Mouse (Mus musculus) embryonic facial prominence, embryonic 13.5 days (tissue): Measurements from ENCODE around the gene Ap2b1. TPM values are rescaled to one million over a fixed set of nuclear protein-coding genes. Genes with fewer than 3 reads are reported as not detected.

Experiments used
- ATAC-seq: fragments of 200-750 bp; cut with Nextera tagmentation; 2 replicates; pipeline ENCODE4 v1.8.0; 2017; ENCODE audit warnings: low read depth; ENCODE audit not compliant: insufficient number of reproducible peaks, insufficient read depth, low FRiP score, low TSS enrichment
- H3K27ac ChIP-seq: fragments of 300-500 bp; sonication (generic); 2 replicates; pipeline ENCODE4 v1.5.1; 2015; ENCODE audit warnings: moderate library complexity, mild to moderate bottlenecking, inconsistent platforms
- H3K27me3 ChIP-seq: fragments of 300-500 bp; sonication (generic); 2 replicates; pipeline ENCODE4 v1.6.1; 2015; ENCODE audit warnings: mild to moderate bottlenecking, inconsistent platforms
- H3K36me3 ChIP-seq: fragments of 300-500 bp; sonication (generic); 2 replicates; pipeline ENCODE4 v1.6.1; 2015; ENCODE audit warnings: mild to moderate bottlenecking, inconsistent platforms
- H3K4me1 ChIP-seq: fragments of 300-500 bp; sonication (generic); 2 replicates; pipeline ENCODE4 v1.6.1; 2015; ENCODE audit warnings: inconsistent platforms
- H3K4me2 ChIP-seq: fragments of 300-500 bp; sonication (generic); 2 replicates; pipeline ENCODE4 v1.6.1; 2015; ENCODE audit warnings: moderate library complexity, mild to moderate bottlenecking, inconsistent platforms
- H3K4me3 ChIP-seq: fragments of 300-500 bp; sonication (generic); 2 replicates; pipeline ENCODE4 v1.5.1; 2015; ENCODE audit warnings: mild to moderate bottlenecking, inconsistent platforms
- H3K9ac ChIP-seq: fragments of 300-500 bp; sonication (generic); 2 replicates; pipeline ENCODE4 v1.6.1; 2015; ENCODE audit warnings: mild to moderate bottlenecking, inconsistent platforms
- H3K9me3 ChIP-seq: fragments of 300-500 bp; sonication (generic); 2 replicates; pipeline ENCODE4 v1.6.1; 2016; ENCODE audit warnings: inconsistent platforms
- WGBS: fragments of 180-500 bp; shearing (Covaris S2); methylation state at CpG from one replicate; pipeline ENCODE4 v1.1.7; 2015; ENCODE audit warnings: mixed read lengths; 5-methylcytosine and 5-hydroxymethylcytosine counted together
- polyA plus RNA-seq: library from polyadenylated mRNA; unstranded; fragments of >200 nt; fragmentation: Nextera tagmentation; extraction: Ambion mirVana; gene quantifications from 2 replicates; pipeline ENCODE4 v1.2.1, GENCODE M21; 2015

Ap2b1 gene
- polyA plus RNA-seq, 1 experiment from 2014 or later = 56.8 TPM

DNA sequence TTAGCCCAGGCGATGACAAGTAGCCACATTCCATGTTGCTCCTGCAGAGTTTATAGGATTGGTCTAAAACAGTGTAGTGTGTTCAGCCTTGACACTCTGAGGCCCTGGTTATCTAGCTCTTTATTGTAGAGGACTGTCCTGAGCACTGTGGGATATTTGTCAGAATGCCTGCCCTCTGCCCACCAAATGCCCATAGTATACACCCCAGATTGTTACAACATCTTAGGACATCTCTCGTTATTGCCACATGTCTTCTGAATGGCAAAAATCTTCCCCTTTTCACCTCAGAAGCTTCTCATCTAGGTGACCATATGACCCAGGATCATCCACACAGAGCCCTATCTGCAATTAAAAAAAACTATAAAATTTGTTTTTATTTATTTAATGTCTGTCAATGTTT is 133.7 kb downstream of the Ap2b1 start:
- no peak overlapping the region for H3K9ac ChIP-seq
- WGBS = 86% methylated on average over 2 of the region's 2 CpGs
- ATAC-seq = no peak
- no peak overlapping the region for H3K4me2 ChIP-seq
- H3K36me3 ChIP-seq = no peaks in the 10 kb centered on the region
- H3K27ac ChIP-seq = no peak overlapping the region
- peaks cover 33% of the 10 kb centered on the region for H3K27me3 ChIP-seq
- 0 out of 2 replicates have a peak, but pooled peaks cover 3% of the 10 kb centered on the region for H3K4me1 ChIP-seq
- no peak overlapping the region for H3K4me3 ChIP-seq
- H3K9me3 ChIP-seq = no peaks in the 10 kb centered on the region

DNA sequence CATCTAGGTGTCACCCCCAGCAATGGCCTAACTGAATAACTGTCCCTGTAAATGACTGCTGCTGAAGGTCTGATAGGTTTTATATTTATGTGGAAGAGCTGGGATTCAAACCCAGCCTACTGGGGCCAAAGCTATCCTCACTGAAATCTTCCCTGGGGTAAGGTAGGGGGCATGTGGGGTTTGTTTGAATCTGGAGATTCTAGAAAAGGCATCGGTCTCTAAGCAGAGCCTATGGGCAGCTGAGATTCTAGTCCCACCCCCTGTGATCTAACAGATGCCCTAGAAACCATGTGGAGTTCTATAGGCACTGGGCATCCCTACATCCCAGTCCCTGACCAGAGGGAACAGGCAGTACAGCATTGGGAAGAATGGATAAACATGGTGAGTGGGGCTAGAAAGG is 138.6 kb downstream of the Ap2b1 start, which contains the start of gene 1700020L24Rik:
Gene 1700020L24Rik (plus strand): TSS at position 301 of the 400 bp plus-strand sequence.
- H3K4me1 ChIP-seq = no peaks in the 10 kb centered on the region
- WGBS = 87% methylated on average over 1 of the region's 1 CpGs
- H3K4me2 ChIP-seq = no peak within 1 kb of the TSS
- no peak within 1 kb of the TSS for H3K4me3 ChIP-seq
- H3K27me3 ChIP-seq = peaks cover 26% of the 10 kb centered on the region
- ATAC-seq = no peak
- no peaks in the 10 kb centered on the region for H3K36me3 ChIP-seq
- H3K27ac ChIP-seq = no peak within 1 kb of the TSS
- H3K9me3 ChIP-seq = no peaks in the 10 kb centered on the region
- no peak within 1 kb of the TSS for H3K9ac ChIP-seq

DNA sequence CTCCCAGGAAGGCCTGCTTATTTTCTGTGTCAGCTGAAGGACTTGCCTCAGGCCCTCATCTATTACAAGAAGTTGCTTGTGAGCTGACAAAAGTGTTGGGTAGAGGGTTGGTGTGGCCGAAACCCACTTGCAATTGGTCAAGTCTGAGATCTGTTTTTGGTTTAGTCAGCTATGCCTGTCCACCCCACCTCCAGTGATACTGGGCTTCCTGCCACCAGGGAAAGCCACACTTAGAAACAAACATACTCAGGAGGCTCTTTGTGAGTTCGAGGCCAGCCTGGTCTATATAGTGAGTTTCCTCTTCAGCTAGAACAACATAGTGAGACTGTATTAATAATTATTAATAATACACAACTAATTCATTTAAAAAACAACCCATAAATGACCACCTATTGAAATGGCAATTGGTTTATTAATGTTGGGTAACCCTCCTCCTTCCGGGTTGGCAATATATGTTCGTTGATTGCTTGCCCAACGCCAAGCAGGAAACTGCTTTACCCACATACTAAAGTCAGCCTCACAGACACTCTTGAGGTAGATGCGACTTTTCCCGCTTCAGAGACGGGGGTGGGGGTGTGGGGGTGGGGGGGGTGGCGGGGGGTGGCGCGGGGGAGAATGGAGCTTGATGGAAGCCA is 140.7 kb downstream of the Ap2b1 start:
- Histone ChIP-seq H3K27ac (no peak overlapping the region), H3K4me3 (peak overlapping the region; percentile 63), H3K4me1 (peaks cover 10% of the 10 kb centered on the region), H3K9me3 (no peaks in the 10 kb centered on the region), H3K9ac (no peak overlapping the region), H3K4me2 (peak overlapping the region; percentile 85), H3K36me3 (no peaks in the 10 kb centered on the region), H3K27me3 (peaks cover 45% of the 10 kb centered on the region)
- 33% methylated on average over 11 of the region's 11 CpGs for WGBS
- no peak for ATAC-seq

DNA sequence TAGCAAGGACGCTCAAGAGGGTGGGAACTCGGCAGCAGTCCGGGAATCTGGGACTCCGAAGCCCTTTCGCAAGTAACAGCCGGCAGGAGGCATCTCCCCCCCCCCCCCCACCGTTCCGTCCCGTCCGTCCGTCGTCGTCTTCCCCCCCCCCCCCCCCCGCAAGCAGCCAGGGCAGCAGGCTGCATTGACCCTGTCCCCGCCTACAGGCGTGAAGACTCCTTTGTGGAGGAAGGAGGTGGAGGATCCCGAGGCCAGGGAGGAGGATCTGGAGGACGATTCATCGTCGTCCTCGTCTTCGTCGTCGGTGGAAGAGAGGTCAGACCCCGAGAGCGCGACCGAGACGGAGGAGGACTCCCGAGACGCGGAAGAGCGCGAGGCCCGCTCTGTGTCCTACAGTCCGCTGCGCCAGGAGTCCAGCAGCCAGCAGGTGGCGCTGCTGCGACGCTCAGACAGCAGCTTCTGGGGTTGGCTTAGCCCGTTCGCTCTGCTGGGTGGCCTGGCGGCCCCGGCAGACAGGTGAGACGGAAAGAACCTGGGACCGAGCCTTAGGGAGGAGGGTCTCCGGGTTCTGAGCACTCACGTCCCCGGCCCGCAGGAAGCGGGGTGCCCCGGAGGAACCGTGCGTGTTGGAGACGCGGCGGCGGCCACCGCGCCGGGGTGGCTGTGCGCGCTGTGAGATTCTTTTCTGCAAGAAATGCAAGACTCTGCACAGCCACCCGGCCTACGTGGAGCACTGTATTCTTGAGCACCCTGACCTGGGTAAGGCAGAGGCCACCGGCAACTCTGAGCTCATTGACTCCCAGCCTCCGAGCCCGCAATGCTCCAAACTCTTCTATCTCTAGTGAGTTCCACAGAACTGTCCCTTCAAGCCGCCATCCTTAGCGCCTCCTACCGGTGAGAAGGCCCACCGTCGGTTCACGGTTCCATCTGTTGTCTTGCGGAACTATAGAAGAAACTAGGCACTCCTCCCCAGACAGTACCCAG is 141.5 kb downstream of the Ap2b1 start:
- Histone ChIP-seq H3K36me3 (no peaks in the 10 kb centered on the region), H3K4me2 (peak overlapping the region; percentile 85), H3K27ac (no peak overlapping the region), H3K9ac (peak overlapping the region; percentile 71), H3K4me3 (peak overlapping the region; percentile 63), H3K9me3 (no peaks in the 10 kb centered on the region), H3K27me3 (peaks cover 54% of the 10 kb centered on the region), H3K4me1 (peaks cover 14% of the 10 kb centered on the region)
- WGBS = under 1% methylated on average over 64 of the region's 75 CpGs
- ATAC-seq = peak; percentile 82

DNA sequence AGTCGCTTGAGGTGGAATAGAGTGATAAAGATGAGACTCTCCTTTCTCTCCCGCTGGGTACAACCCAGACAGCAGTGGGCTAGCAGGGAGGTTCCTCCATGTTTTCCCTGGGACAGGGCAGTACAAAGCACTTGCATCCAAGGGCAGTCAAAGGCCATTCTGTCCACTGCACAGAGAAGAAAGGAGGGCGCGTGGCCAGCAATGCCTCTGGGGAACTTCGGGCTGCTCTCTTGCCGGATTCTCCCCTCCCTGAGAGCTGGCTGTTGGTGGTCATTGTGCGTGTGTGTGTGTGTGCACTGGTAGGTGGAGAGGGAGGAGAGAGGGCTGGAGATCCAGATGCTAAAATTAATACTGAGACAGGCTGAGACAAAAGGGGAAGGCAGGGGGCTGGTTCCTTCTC is 142.4 kb downstream of the Ap2b1 start:
- 36% methylated on average over 7 of the region's 7 CpGs for WGBS
- no peaks in the 10 kb centered on the region for H3K9me3 ChIP-seq
- H3K9ac ChIP-seq = no peak overlapping the region
- ATAC-seq = no peak
- H3K4me2 ChIP-seq = peak overlapping the region; percentile 85
- H3K4me3 ChIP-seq = no peak overlapping the region; the same call in 1 of the 2 replicates
- peaks cover 14% of the 10 kb centered on the region for H3K4me1 ChIP-seq
- H3K27ac ChIP-seq = no peak overlapping the region
- no peaks in the 10 kb centered on the region for H3K36me3 ChIP-seq
- peaks cover 59% of the 10 kb centered on the region for H3K27me3 ChIP-seq

DNA sequence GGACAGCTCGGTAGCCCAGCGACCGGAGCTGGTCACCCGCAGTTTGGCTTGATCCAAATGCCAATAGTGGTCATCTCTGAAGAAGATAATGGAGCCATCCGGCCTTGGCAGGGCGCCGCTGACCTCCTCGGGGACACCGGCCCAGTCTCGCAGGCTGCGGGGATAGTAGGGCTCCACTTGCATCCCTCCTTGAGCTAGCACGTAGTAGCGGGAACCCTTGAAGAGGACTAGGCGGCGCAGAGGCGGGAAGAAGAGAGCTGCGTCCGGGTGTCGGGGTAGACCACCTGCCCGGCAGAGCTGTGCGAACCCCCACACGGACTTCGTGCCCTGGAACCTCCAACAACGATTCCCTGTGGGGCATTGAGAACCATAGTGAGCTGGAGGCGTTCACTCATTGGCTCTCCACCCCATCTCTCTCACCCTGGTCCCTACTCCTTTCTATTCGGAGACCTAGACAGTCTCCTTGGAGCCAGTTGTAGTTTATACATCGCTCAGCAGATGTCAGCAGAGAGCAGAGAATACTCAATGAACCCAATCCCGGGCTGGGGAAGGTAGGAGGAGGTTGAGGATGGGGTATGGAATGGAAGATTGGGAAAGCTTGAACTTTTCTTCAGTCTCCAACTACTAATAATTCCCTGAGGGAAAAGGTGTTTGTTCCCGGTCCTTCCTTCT is 143.9 kb downstream of the Ap2b1 start:
- H3K4me1 ChIP-seq = peaks cover 17% of the 10 kb centered on the region
- H3K36me3 ChIP-seq = no peaks in the 10 kb centered on the region
- H3K9ac ChIP-seq = no peak overlapping the region
- peak overlapping the region; percentile 16; the same call in 1 of the 2 replicates for H3K4me3 ChIP-seq
- H3K4me2 ChIP-seq = peak overlapping the region; percentile 48
- WGBS = 14% methylated on average over 29 of the region's 29 CpGs
- H3K9me3 ChIP-seq = no peaks in the 10 kb centered on the region
- ATAC-seq = no peak; the same call in 1 of the 2 replicates
- H3K27me3 ChIP-seq = peaks cover 72% of the 10 kb centered on the region
- H3K27ac ChIP-seq = no peak overlapping the region

DNA sequence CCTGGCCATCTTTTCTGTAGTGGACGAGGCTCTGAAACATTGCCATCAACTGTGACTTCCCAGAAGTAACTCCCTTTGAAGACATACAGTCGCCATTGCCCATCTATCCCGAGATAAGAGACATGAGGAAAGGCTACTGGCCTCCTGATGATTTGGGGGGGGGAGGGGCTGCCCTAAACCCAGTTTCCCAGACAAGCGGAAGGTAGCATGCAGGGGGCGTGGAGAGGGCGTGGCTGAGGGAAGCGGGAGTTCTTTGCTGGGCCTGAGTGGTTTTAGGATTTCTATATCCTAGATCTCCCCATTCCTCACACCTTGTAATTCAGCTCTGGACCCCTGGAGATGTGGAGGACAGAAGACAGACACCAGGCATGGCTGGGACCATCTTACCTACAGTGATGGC is 145.0 kb downstream of the Ap2b1 start:
- no peak overlapping the region for H3K4me3 ChIP-seq
- peaks cover 17% of the 10 kb centered on the region for H3K4me1 ChIP-seq
- no peak for ATAC-seq
- H3K27ac ChIP-seq = no peak overlapping the region
- WGBS = 11% methylated on average over 7 of the region's 7 CpGs
- H3K4me2 ChIP-seq = no peak overlapping the region
- H3K9ac ChIP-seq = no peak overlapping the region
- no peaks in the 10 kb centered on the region for H3K36me3 ChIP-seq
- H3K9me3 ChIP-seq = no peaks in the 10 kb centered on the region
- H3K27me3 ChIP-seq = peaks cover 73% of the 10 kb centered on the region

DNA sequence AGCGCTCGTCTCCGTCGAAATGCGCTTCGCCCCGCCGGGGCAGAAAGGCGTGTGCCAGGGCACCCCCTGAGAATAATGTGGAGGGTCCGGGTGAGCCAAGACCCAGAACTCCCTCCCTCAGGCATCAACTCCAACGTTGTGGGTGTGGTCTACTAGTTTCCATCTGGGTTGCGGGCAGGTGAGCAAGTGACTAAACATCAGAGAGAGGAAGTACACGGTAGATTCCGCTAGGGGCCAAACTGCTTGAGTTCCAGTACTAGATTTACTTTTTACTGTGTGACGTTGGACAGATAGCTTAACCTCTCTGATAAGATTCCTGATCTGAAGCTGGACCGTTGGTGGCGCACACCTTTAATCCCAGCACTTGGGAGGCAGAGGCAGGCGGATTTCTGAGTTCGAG is 146.2 kb downstream of the Ap2b1 start:
- no peak for ATAC-seq
- WGBS = 29% methylated on average over 19 of the region's 19 CpGs
- H3K4me1 ChIP-seq = peaks cover 17% of the 10 kb centered on the region
- no peaks in the 10 kb centered on the region for H3K9me3 ChIP-seq
- peak overlapping the region; percentile 28 for H3K4me3 ChIP-seq
- peaks cover 73% of the 10 kb centered on the region for H3K27me3 ChIP-seq
- peak overlapping the region; percentile 44; the same call in 1 of the 2 replicates for H3K9ac ChIP-seq
- no peak overlapping the region for H3K27ac ChIP-seq
- H3K4me2 ChIP-seq = peak overlapping the region; percentile 52
- H3K36me3 ChIP-seq = no peaks in the 10 kb centered on the region

DNA sequence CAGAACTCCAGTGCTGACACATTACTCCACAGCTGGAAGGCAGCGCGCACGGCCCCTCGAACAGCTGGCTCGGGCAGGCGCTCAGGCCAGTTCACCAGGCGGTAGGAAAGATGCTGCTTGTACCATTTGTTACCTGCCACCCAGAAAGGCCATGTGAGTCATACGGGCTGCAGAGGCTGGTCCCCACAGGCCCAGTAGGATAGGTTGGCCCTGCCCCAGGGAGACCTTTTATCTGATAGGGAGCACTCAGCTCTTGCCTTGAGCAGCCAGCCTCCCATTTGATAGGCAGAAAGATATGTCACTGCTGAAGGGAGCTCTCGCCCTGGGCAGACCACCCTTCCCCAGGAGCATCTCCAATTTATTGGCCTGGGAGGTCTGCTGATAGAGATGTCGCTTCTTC is 148.8 kb downstream of the Ap2b1 start:
- peaks cover 55% of the 10 kb centered on the region for H3K27me3 ChIP-seq
- WGBS = 56% methylated on average over 10 of the region's 10 CpGs
- no peaks in the 10 kb centered on the region for H3K9me3 ChIP-seq
- H3K36me3 ChIP-seq = no peaks in the 10 kb centered on the region
- H3K4me3 ChIP-seq = no peak overlapping the region
- H3K4me2 ChIP-seq = no peak overlapping the region
- H3K4me1 ChIP-seq = peaks cover 16% of the 10 kb centered on the region
- no peak overlapping the region for H3K9ac ChIP-seq
- no peak for ATAC-seq
- H3K27ac ChIP-seq = no peak overlapping the region

DNA sequence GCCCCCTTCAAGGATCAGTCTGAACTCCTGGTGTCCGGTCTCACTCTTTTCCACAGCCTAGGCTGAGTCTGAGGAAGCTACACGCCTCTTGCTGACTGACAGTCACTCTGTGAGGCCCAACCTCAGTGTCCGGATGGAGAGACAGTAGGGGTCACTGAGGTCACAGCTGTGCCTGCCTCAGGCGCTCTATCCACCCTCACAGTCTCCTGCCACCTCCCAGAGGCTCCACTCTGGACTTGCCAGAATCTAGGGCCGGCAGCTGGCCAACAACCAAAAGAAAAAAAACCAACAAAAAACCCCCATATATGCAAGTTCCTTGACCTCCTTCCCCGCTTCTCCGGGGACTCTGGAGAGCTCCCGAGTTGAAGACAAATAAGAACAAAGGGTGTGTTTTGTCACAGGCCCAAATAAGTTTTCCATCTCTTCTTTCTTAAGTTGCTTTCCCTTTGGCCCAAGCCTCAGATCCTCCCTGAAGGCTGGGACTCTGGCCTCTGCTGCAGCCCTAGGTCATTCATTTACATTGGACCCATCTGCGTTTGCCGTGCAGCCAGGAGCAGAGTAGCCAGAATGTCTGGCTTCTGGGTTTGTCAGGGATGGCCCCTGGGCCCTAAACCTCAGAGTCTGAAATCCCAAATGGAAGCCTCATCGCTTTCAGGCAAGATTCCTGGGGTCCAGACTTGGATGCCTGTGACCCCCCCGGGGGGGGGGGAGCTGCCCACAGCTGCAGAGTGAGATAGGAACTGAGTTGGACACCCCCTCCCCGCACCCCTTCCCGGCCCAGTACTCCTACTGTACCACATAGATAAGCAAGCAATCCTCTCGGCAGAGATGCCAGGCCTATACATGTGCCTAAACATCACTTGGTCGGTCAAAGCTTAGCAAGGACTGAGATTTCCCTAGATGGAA is 149.4 kb downstream of the Ap2b1 start:
- no peak for ATAC-seq
- WGBS = 23% methylated on average over 16 of the region's 16 CpGs
- Histone ChIP-seq H3K36me3 (no peaks in the 10 kb centered on the region), H3K9me3 (no peaks in the 10 kb centered on the region), H3K4me3 (no peak overlapping the region), H3K27me3 (peaks cover 49% of the 10 kb centered on the region), H3K4me1 (peaks cover 13% of the 10 kb centered on the region), H3K27ac (0 out of 2 replicates have a peak overlapping the region, but pooled peaks have one; percentile 33), H3K9ac (no peak overlapping the region; the same call in 1 of the 2 replicates), H3K4me2 (no peak overlapping the region)

DNA sequence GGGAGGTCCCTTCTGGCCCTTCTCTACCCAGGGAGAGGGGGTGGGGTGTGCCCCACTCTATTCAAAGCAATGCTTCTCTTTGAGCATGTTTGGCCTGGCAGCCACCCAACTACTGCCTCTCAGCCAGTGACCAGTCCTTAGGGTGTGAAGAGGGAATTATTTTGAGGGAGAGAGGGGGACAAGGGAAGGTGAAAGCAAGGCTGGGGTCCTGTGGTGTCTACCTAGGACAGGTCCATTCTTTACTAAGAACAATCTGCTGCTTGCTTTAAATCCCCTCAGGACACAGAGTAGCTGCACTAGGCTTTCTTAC is 150.1 kb downstream of the Ap2b1 start:
- Histone ChIP-seq H3K27me3 (peaks cover 42% of the 10 kb centered on the region), H3K4me3 (no peak overlapping the region), H3K4me1 (peaks cover 12% of the 10 kb centered on the region), H3K36me3 (no peaks in the 10 kb centered on the region), H3K9me3 (no peaks in the 10 kb centered on the region), H3K27ac (0 out of 2 replicates have a peak overlapping the region, but pooled peaks have one; percentile 33), H3K9ac (no peak overlapping the region; the same call in 1 of the 2 replicates), H3K4me2 (no peak overlapping the region)
- ATAC-seq = no peak
